Mouse (Mus musculus) lung, adult 2 months (tissue): Measurements from ENCODE around the gene Fbxl17. TPM values are rescaled to one million over a fixed set of nuclear protein-coding genes. Genes with fewer than 3 reads are reported as not detected.
A peak's percentile ranks its signal among the peaks of the same experiment; 100 is the strongest.

Experiments
- DNase-seq: peaks from one replicate; pipeline ENCODE4 v3.0.0; 2022
- H3K4me1 ChIP-seq: fragments of 200-500 bp; 2 replicates; pipeline ENCODE4 v1.6.1; 2011; ENCODE audit warnings: low read length; ENCODE audit not compliant: control insufficient read depth, insufficient read depth
- H3K4me3 ChIP-seq: fragments of 200-500 bp; replicated peaks from 2 replicates; pipeline ENCODE3; 2011; ENCODE audit warnings: low read depth, mild to moderate bottlenecking, control low read depth, low read length; ENCODE audit errors: extremely low read depth
- CTCF ChIP-seq: fragments of 200-500 bp; IDR thresholded peaks from 2 replicates; pipeline ENCODE4 v1.5.1; 2011; ENCODE audit warnings: mild to moderate bottlenecking, low read length, control low read depth; ENCODE audit not compliant: insufficient read depth
- POLR2A ChIP-seq: fragments of 200-500 bp; IDR thresholded peaks from 2 replicates; pipeline ENCODE4 v1.6.1; 2011; ENCODE audit warnings: low read depth, mild to moderate bottlenecking, control low read depth, low read length, borderline replicate concordance; ENCODE audit errors: extremely low read depth
- WGBS: fragments of 180-500 bp; shearing (Covaris S2); methylation state at CpG from one replicate; pipeline ENCODE4 v1.1.7; 2018; 5-methylcytosine and 5-hydroxymethylcytosine counted together
- polyA plus RNA-seq: library from polyadenylated mRNA; depleted of rRNA; stranded (reverse); fragments of >200 nt; gene quantifications from 2 replicates; pipeline ENCODE4 v1.2.3, GENCODE M21; 2012

Gene Fbxl17
- polyA plus RNA-seq, 1 experiment, result 7.5 TPM

GRCm38 (mm10) chr17:63294961-63295360 lies 204.9 kb downstream of the Fbxl17 start:
- TF ChIP-seq POLR2A (no peak), CTCF (no peak)
- WGBS, result 61% methylated on average over 3 of the region's 3 CpGs
- no peak for DNase-seq

GRCm38 (mm10) chr17:63293979-63294378 lies 205.8 kb downstream of the Fbxl17 start:
- no peak for DNase-seq
- 87% methylated on average over 3 of the region's 3 CpGs for WGBS
- TF ChIP-seq CTCF (no peak), POLR2A (no peak)
- Histone ChIP-seq H3K4me1 (no peaks in the 10 kb centered on the region; the same call in 1 of the 2 replicates), H3K4me3 (no peak overlapping the region)

More at GRCm38 (mm10) chr17:63294961-63295360, 204.9 kb downstream of the Fbxl17 start:
- H3K4me1 ChIP-seq, result no peaks in the 10 kb centered on the region; the same call in 1 of the 2 replicates
- H3K4me3 ChIP-seq, result no peak overlapping the region

GRCm38 (mm10) chr17:63289317-63289913 lies 210.4 kb downstream of the Fbxl17 start:
- WGBS, result 74% methylated on average over 1 of the region's 1 CpGs
- H3K4me1 ChIP-seq, result peaks cover under 1% of the 10 kb centered on the region; the same call in 1 of the 2 replicates
- TF ChIP-seq POLR2A (no peak), CTCF (no peak)
- no peak overlapping the region for H3K4me3 ChIP-seq
- no peak for DNase-seq

GRCm38 (mm10) chr17:63288850-63289249 lies 211.0 kb downstream of the Fbxl17 start:
- peaks cover 3% of the 10 kb centered on the region; the same call in 1 of the 2 replicates for H3K4me1 ChIP-seq
- WGBS, result 82% methylated on average over 4 of the region's 4 CpGs
- DNase-seq, result no peak
- TF ChIP-seq CTCF, result no peak
- no peak overlapping the region for H3K4me3 ChIP-seq

- DNase-seq, result no peak
- Histone ChIP-seq H3K4me3 (no peak overlapping the region), H3K4me1 (peaks cover 3% of the 10 kb centered on the region; the same call in 1 of the 2 replicates)
- 52% methylated on average over 2 of the region's 2 CpGs for WGBS
- TF ChIP-seq POLR2A, result no peak
- no peak for TF ChIP-seq CTCF
These were observed 212.4 kb downstream of the Fbxl17 start for GRCm38 (mm10) chr17:63287413-63287812.

GRCm38 (mm10) chr17:63285265-63285939 lies 214.4 kb downstream of the Fbxl17 start:
- no peak for TF ChIP-seq CTCF
- TF ChIP-seq POLR2A, result no peak
- Histone ChIP-seq H3K4me1 (peaks cover 3% of the 10 kb centered on the region; the same call in 1 of the 2 replicates), H3K4me3 (no peak overlapping the region)
- WGBS, result 44% methylated on average over 11 of the region's 11 CpGs
- DNase-seq, result peak; percentile 38

- Histone ChIP-seq H3K4me1 (peaks cover 3% of the 10 kb centered on the region; the same call in 1 of the 2 replicates), H3K4me3 (no peak overlapping the region)
- DNase-seq, result no peak
- WGBS, result 74% methylated on average over 4 of the region's 4 CpGs
- TF ChIP-seq CTCF (no peak), POLR2A (no peak)
These were observed 215.7 kb downstream of the Fbxl17 start for GRCm38 (mm10) chr17:63284074-63284473.

GRCm38 (mm10) chr17:63282004-63282403 lies 217.8 kb downstream of the Fbxl17 start:
- H3K4me1 ChIP-seq, result peaks cover 3% of the 10 kb centered on the region; the same call in 1 of the 2 replicates
- no peak overlapping the region for H3K4me3 ChIP-seq
- TF ChIP-seq CTCF (no peak), POLR2A (no peak)
- 81% methylated on average over 5 of the region's 5 CpGs for WGBS
- DNase-seq, result no peak

- DNase-seq, result no peak
- 71% methylated on average over 2 of the region's 2 CpGs for WGBS
- H3K4me3 ChIP-seq, result no peak overlapping the region
- no peak for TF ChIP-seq POLR2A
- peaks cover 3% of the 10 kb centered on the region; the same call in 1 of the 2 replicates for H3K4me1 ChIP-seq
These were observed 218.8 kb downstream of the Fbxl17 start for GRCm38 (mm10) chr17:63280990-63281389.

GRCm38 (mm10) chr17:63279144-63279543 lies 220.7 kb downstream of the Fbxl17 start:
- WGBS, result 55% methylated on average over 4 of the region's 4 CpGs
- TF ChIP-seq POLR2A (no peak), CTCF (no peak)
- no peaks in the 10 kb centered on the region; the same call in 1 of the 2 replicates for H3K4me1 ChIP-seq
- no peak overlapping the region for H3K4me3 ChIP-seq
- no peak for DNase-seq
